In the genomic region with DNA sequence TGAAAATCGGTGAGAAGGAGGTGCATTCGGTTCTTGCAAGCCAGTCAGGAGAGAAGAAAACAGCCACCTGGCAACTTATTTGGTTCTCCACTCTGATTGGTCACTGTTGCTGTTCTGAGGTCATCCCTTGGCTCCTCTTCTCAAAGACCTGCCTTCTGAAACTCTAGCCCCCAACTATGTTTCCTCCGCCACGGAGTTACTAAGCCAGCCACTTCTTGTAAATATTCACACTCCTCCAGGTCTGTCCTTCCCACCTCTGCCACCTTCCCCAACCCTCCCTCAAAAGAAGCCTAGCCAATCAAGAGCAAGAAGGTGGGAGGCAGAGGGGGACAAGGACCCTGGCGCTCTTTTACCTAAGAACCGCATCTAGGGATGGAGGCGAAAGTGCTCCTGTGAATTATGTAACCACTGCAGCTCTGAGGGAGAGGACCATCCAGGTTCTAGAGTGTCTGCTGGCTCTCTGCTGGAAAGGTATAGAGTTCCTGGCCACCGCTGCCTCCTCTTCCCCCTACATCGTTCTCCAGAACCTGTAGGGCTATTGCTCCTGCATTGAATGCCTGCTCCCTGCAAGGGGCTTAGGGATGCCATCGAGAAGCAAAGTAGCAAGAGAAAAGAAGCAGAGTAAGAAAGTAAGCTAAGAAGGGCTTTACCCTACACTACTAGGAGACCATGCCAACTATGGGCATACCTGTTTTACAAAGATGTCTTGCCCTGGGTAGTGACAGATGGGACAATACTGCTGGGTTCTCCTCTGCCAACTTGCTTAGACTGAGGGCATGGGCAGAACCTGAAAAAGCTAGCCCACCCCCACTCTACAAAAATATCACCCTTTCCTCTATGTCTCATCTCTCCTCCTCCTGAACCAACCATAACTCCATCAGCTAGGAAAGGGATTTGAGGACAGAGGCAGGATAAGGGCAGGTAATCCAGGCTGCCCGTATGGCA, we compare ENCODE assay signal across 8 mouse cellular contexts.
DNase-seq lines count a peak whose midpoint lies in the region; ATAC-seq and TF ChIP-seq lines count a peak whose summit lies in the region.

No protein-coding gene starts in this region.

- WGBS in heart, embryonic 13.5 days = 30% methylated on average over 11 of the region's 11 CpGs
- 19% methylated on average over 11 of the region's 11 CpGs for WGBS in forebrain, embryonic 13.5 days
- WGBS in midbrain, embryonic 13.5 days = 23% methylated on average over 11 of the region's 11 CpGs
- 23% methylated on average over 11 of the region's 11 CpGs for WGBS in thymus, adult 2 months
- 17% methylated on average over 11 of the region's 11 CpGs for WGBS in liver, embryonic 12.5 days (ENCODE audit: insufficient replicate concordance)

- H3K9ac ChIP-seq in heart, embryonic 13.5 days = peak overlapping the region; percentile 81
- H3K9ac ChIP-seq in forebrain, embryonic 13.5 days = peak overlapping the region; percentile 77; the same call in 1 of the 2 replicates
- peak overlapping the region; percentile 86 for H3K9ac ChIP-seq in midbrain, embryonic 13.5 days (replicated peaks)
- no peak overlapping the region for H3K9ac ChIP-seq in liver, embryonic 12.5 days

- DNase-seq in heart, adult 8-10 months (ENCODE audit: low spot score) = no peak
- peak; percentile 67 for DNase-seq in cerebellum, adult 8-10 months
- DNase-seq in thymus, adult 2 months = no peak
- DNase-seq in B cell, adult 2 months = no peak

- H3K36me3 ChIP-seq in heart, embryonic 13.5 days = 0 out of 2 replicates have a peak, but pooled peaks cover 2% of the 10 kb centered on the region
- no peaks in the 10 kb centered on the region for H3K36me3 ChIP-seq in forebrain, embryonic 13.5 days (ENCODE audit: poor library complexity, severe bottlenecking)
- no peaks in the 10 kb centered on the region for H3K36me3 ChIP-seq in midbrain, embryonic 13.5 days
- no peaks in the 10 kb centered on the region for H3K36me3 ChIP-seq in thymus, adult 2 months (ENCODE audit: control insufficient read depth, insufficient read depth, low read length)
- no peaks in the 10 kb centered on the region for H3K36me3 ChIP-seq in liver, embryonic 12.5 days

- ATAC-seq in heart, embryonic 13.5 days (ENCODE audit: extremely low read depth, insufficient number of reproducible peaks, low FRiP score, low TSS enrichment) = no peak
- no peak for ATAC-seq in forebrain, embryonic 13.5 days
- no peak for ATAC-seq in midbrain, embryonic 13.5 days
- ATAC-seq in liver, embryonic 12.5 days = no peak

- no peaks in the 10 kb centered on the region for H3K9me3 ChIP-seq in heart, embryonic 13.5 days
- H3K9me3 ChIP-seq in forebrain, embryonic 13.5 days (replicated peaks) = no peaks in the 10 kb centered on the region
- H3K9me3 ChIP-seq in midbrain, embryonic 13.5 days = no peaks in the 10 kb centered on the region
- no peaks in the 10 kb centered on the region for H3K9me3 ChIP-seq in liver, embryonic 12.5 days (replicated peaks)

- H3K4me1 ChIP-seq in heart, embryonic 13.5 days = peaks cover 81% of the 10 kb centered on the region
- H3K4me1 ChIP-seq in forebrain, embryonic 13.5 days = peaks cover 28% of the 10 kb centered on the region
- H3K4me1 ChIP-seq in midbrain, embryonic 13.5 days (replicated peaks) = peaks cover 42% of the 10 kb centered on the region
- peaks cover 6% of the 10 kb centered on the region; the same call in 1 of the 2 replicates for H3K4me1 ChIP-seq in thymus, adult 2 months (replicated peaks; ENCODE audit: control insufficient read depth, insufficient read depth, low read length)
- H3K4me1 ChIP-seq in liver, embryonic 12.5 days = peaks cover 20% of the 10 kb centered on the region

- H3K27ac ChIP-seq in heart, embryonic 13.5 days (replicated peaks) = no peak overlapping the region
- no peak overlapping the region for H3K27ac ChIP-seq in forebrain, embryonic 13.5 days
- no peak overlapping the region for H3K27ac ChIP-seq in midbrain, embryonic 13.5 days
- H3K27ac ChIP-seq in thymus, adult 2 months (ENCODE audit: control insufficient read depth, insufficient read depth, low read length) = no peak overlapping the region
- H3K27ac ChIP-seq in liver, embryonic 12.5 days = no peak overlapping the region

- H3K4me2 ChIP-seq in heart, embryonic 13.5 days = peak overlapping the region; percentile 95
- H3K4me2 ChIP-seq in forebrain, embryonic 13.5 days = peak overlapping the region; percentile 92
- H3K4me2 ChIP-seq in midbrain, embryonic 13.5 days (replicated peaks) = peak overlapping the region; percentile 91
- no peak overlapping the region for H3K4me2 ChIP-seq in liver, embryonic 12.5 days

- TF ChIP-seq POLR2A in thymus, adult 2 months (IDR thresholded peaks at IDR 0.05; ENCODE audit: control insufficient read depth, extremely low read depth, insufficient read depth, low read length, poor library complexity) = no peak

- peaks cover 33% of the 10 kb centered on the region for H3K27me3 ChIP-seq in heart, embryonic 13.5 days (replicated peaks)
- peaks cover 24% of the 10 kb centered on the region for H3K27me3 ChIP-seq in forebrain, embryonic 13.5 days
- peaks cover 25% of the 10 kb centered on the region for H3K27me3 ChIP-seq in midbrain, embryonic 13.5 days
- H3K27me3 ChIP-seq in thymus, adult 2 months (ENCODE audit: control insufficient read depth, insufficient read depth, low read length) = peaks cover 6% of the 10 kb centered on the region; the same call in 1 of the 2 replicates
- H3K27me3 ChIP-seq in liver, embryonic 12.5 days (replicated peaks) = peaks cover 73% of the 10 kb centered on the region

- H3K4me3 ChIP-seq in heart, embryonic 13.5 days = peak overlapping the region; percentile 65
- H3K4me3 ChIP-seq in forebrain, embryonic 13.5 days = peak overlapping the region; percentile 70
- peak overlapping the region; percentile 70 for H3K4me3 ChIP-seq in midbrain, embryonic 13.5 days (replicated peaks)
- H3K4me3 ChIP-seq in thymus, adult 2 months (ENCODE audit: control insufficient read depth, insufficient read depth, low read length) = no peak overlapping the region
- H3K4me3 ChIP-seq in liver, embryonic 12.5 days = no peak overlapping the region

- TF ChIP-seq CTCF in thymus, adult 2 months (IDR thresholded peaks at IDR 0.05; ENCODE audit: borderline replicate concordance, control insufficient read depth, extremely low read depth, insufficient read depth, low read length, poor library complexity) = no peak

Comparison
In these comparisons a context has a peak if more than half of its experiments do, and no peak if none do; other contexts are left out.
1. H3K4me3 ChIP-seq: peak in heart, embryonic 13.5 days (single experiment), forebrain, embryonic 13.5 days (single experiment) and midbrain, embryonic 13.5 days (single experiment); none in thymus, adult 2 months (single experiment) and liver, embryonic 12.5 days (single experiment).